Mouse (Mus musculus): ENCODE results near the gene Lysmd1. TPM values are rescaled to one million over a fixed set of nuclear protein-coding genes. Genes with fewer than 3 reads are reported as not detected.
"Not testable (repeated sequence)": the region's sequence is repeated elsewhere in the genome, so short reads cannot be mapped to it uniquely, and the experiment has no call there.

Lysmd1 gene
- polyA plus RNA-seq, 1 experiment from 2014 or later, result 10.9 TPM

DNA sequence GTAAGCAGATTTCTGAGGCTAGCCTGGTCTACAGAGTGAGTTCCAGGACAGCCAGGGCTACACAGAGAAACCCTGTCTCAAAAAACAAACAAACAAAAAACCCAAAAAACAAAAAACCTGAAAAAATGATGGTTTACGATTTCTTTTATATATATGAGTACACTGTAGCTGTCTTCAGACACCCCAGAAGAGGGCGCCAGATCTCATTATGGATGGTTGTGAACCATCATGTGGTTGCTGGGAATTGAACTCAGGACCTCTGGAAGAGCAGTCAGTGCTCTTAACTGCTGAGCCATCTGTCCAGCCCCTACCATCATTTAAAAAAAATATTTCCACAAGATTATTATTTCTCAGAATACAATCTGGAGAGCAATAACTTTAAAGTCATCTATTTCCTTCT lies 1.5 kb upstream of the Lysmd1 start:
- not testable (repeated sequence) for H3K36me3 ChIP-seq (ENCODE audit: control insufficient read depth, insufficient read depth, low read length); H3K4me2 ChIP-seq (replicated peaks; ENCODE audit: low read depth, low read length); H3K27me3 ChIP-seq (ENCODE audit: control insufficient read depth, insufficient read depth, low read length); H3K4me3 ChIP-seq (ENCODE audit: low read depth, low read length); H3K27ac ChIP-seq (ENCODE audit: low read length); ATAC-seq (ENCODE audit: insufficient number of reproducible peaks, insufficient read depth, low FRiP score, low read depth); H3K9ac ChIP-seq (replicated peaks; ENCODE audit: low read depth, low read length); H3K9me3 ChIP-seq (ENCODE audit: control insufficient read depth, low read depth, low read length)
- 91% methylated on average over 2 of the region's 2 CpGs for WGBS
- 0 out of 2 replicates have a peak, but pooled peaks cover 11% of the 10 kb centered on the region for H3K4me1 ChIP-seq (ENCODE audit: control insufficient read depth, insufficient read depth, low read length)

DNA sequence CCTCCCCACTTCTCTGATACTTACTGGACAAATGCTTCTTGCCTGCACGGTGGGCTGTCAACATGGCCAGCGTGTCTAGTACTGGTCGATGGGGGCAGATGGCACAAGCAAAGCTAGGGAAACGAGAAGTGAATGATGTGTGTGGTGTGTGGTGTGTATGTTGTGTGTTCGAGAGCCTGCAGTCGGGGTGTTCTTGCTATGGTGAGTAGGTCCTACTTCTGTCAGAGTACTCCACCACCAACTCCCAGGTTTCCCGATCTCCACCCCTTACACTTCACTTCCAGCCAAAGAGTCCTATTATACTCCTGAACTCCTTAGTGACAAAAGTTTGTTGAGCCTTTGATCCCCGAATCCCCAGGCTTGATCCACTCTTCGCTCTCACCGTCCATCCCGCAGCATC lies 712 bp upstream of the Lysmd1 start:
- 0 out of 2 replicates have a peak, but pooled peaks cover 11% of the 10 kb centered on the region for H3K4me1 ChIP-seq (ENCODE audit: control insufficient read depth, insufficient read depth, low read length)
- no peaks in the 10 kb centered on the region for H3K27me3 ChIP-seq (ENCODE audit: control insufficient read depth, insufficient read depth, low read length)
- no peak overlapping the region for H3K27ac ChIP-seq (ENCODE audit: low read length)
- no peaks in the 10 kb centered on the region for H3K9me3 ChIP-seq (ENCODE audit: control insufficient read depth, low read depth, low read length)
- peaks cover 3% of the 10 kb centered on the region; the same call in 1 of the 2 replicates for H3K36me3 ChIP-seq (ENCODE audit: control insufficient read depth, insufficient read depth, low read length)
- ATAC-seq (ENCODE audit: insufficient number of reproducible peaks, insufficient read depth, low FRiP score, low read depth), result no peak
- WGBS, result 51% methylated on average over 11 of the region's 11 CpGs
- H3K9ac ChIP-seq (replicated peaks; ENCODE audit: low read depth, low read length), result peak overlapping the region; percentile 45; the same call in 1 of the 2 replicates
- peak overlapping the region; percentile 44 for H3K4me3 ChIP-seq (ENCODE audit: low read depth, low read length)
- H3K4me2 ChIP-seq (replicated peaks; ENCODE audit: low read depth, low read length), result peak overlapping the region; percentile 53

DNA sequence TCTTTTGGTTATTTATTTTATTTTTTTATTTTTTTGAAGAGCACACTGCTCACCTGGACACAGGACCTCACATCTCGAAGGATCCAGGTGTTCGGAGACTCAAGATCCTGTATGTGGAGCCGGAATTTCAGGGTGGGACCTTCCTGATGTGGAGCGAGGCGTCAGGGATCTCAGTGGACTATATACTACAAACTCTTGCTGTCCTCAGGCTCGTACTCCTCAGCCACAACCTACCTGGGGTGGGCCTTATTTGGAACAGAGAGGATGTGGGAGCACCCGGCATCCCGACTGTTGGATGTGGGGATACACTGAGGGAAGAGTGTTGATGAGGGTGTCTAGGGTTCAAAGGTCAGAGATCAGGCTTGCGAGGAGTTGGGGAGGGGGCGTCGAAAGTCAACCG lies 245 bp downstream of the Lysmd1 start:
- peak overlapping the region; percentile 44 for H3K4me3 ChIP-seq (ENCODE audit: low read depth, low read length)
- not testable (repeated sequence) for H3K4me2 ChIP-seq (replicated peaks; ENCODE audit: low read depth, low read length); H3K9me3 ChIP-seq (ENCODE audit: control insufficient read depth, low read depth, low read length); H3K9ac ChIP-seq (replicated peaks; ENCODE audit: low read depth, low read length); H3K27ac ChIP-seq (ENCODE audit: low read length); H3K36me3 ChIP-seq (ENCODE audit: control insufficient read depth, insufficient read depth, low read length); H3K27me3 ChIP-seq (ENCODE audit: control insufficient read depth, insufficient read depth, low read length)
- 0 out of 2 replicates have a peak, but pooled peaks cover 11% of the 10 kb centered on the region for H3K4me1 ChIP-seq (ENCODE audit: control insufficient read depth, insufficient read depth, low read length)
- ATAC-seq (ENCODE audit: insufficient number of reproducible peaks, insufficient read depth, low FRiP score, low read depth), result peak; percentile 51; the same call in 1 of the 2 replicates
- WGBS, result no CpG with 5 or more reads among the region's 12 CpGs

DNA sequence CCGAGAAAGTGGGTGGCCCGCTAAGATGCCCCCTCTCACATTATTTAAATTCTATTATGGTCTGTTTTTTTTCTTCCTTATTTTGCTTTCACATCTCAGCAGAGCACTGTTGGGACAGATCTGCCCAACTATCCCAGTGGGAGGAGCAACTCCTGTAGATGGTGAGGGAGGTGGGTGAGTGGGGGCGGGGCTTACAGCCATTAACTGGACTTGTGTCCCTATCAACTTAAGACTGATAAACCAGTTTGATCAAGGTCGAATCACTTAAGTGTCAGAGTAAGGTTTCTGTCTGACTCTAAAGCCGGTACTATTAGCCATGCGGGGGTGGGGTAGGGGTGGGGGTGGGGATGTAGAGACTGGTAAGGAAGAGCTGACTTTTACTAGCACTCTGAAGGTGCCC lies 1.1 kb downstream of the Lysmd1 start:
- peak overlapping the region; percentile 53 for H3K4me2 ChIP-seq (replicated peaks; ENCODE audit: low read depth, low read length)
- H3K27me3 ChIP-seq (ENCODE audit: control insufficient read depth, insufficient read depth, low read length), result no peaks in the 10 kb centered on the region
- peak overlapping the region; percentile 32 for H3K4me3 ChIP-seq (ENCODE audit: low read depth, low read length)
- H3K36me3 ChIP-seq (ENCODE audit: control insufficient read depth, insufficient read depth, low read length), result peaks cover 9% of the 10 kb centered on the region; the same call in 1 of the 2 replicates
- H3K4me1 ChIP-seq (ENCODE audit: control insufficient read depth, insufficient read depth, low read length), result 0 out of 2 replicates have a peak, but pooled peaks cover 11% of the 10 kb centered on the region
- 14% methylated on average over 6 of the region's 6 CpGs for WGBS
- H3K9me3 ChIP-seq (ENCODE audit: control insufficient read depth, low read depth, low read length), result no peaks in the 10 kb centered on the region
- ATAC-seq (ENCODE audit: insufficient number of reproducible peaks, insufficient read depth, low FRiP score, low read depth), result peak; percentile 44
- H3K27ac ChIP-seq (ENCODE audit: low read length), result no peak overlapping the region
- H3K9ac ChIP-seq (replicated peaks; ENCODE audit: low read depth, low read length), result 0 out of 2 replicates have a peak overlapping the region, but pooled peaks have one; percentile 21

DNA sequence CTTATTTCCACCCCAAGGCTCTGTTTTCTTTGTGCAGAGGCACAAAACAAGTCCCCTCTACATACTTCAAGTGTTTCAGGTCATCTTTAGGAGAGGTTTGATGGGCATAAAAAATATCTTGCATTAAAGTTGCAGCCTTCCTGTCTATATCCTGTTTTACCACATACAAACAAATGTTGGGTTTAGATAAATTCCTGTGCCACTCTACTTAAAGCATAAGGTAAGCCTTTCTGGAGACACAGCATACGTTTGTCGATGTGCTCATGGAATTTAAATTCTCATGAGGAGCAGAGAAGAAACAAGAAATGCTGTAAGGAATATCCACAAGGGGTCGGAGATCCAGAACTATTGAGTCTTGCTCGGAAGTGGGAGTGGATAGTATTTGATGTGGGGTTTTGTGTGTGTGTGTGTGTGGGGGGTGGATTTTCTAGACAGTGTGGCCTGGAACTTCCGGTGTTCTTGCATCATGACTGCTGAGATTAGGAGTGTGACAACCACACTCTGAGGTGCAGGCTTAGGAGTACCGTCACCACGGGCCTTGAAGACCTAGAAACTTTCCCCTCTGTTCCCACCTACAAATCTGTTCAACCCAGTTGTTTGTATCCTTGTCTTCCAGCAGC lies 1.7 kb downstream of the Lysmd1 start:
- Histone ChIP-seq H3K4me1 (ENCODE audit: control insufficient read depth, insufficient read depth, low read length) (0 out of 2 replicates have a peak, but pooled peaks cover 11% of the 10 kb centered on the region), H3K4me2 (replicated peaks; ENCODE audit: low read depth, low read length) (peak overlapping the region; percentile 53), H3K9ac (replicated peaks; ENCODE audit: low read depth, low read length) (no peak overlapping the region), H3K27ac (ENCODE audit: low read length) (no peak overlapping the region), H3K36me3 (ENCODE audit: control insufficient read depth, insufficient read depth, low read length) (peaks cover 9% of the 10 kb centered on the region; the same call in 1 of the 2 replicates), H3K27me3 (ENCODE audit: control insufficient read depth, insufficient read depth, low read length) (no peaks in the 10 kb centered on the region), H3K4me3 (ENCODE audit: low read depth, low read length) (no peak overlapping the region), H3K9me3 (ENCODE audit: control insufficient read depth, low read depth, low read length) (no peaks in the 10 kb centered on the region)
- ATAC-seq (ENCODE audit: insufficient number of reproducible peaks, insufficient read depth, low FRiP score, low read depth), result no peak
- WGBS, result 79% methylated on average over 7 of the region's 7 CpGs

DNA sequence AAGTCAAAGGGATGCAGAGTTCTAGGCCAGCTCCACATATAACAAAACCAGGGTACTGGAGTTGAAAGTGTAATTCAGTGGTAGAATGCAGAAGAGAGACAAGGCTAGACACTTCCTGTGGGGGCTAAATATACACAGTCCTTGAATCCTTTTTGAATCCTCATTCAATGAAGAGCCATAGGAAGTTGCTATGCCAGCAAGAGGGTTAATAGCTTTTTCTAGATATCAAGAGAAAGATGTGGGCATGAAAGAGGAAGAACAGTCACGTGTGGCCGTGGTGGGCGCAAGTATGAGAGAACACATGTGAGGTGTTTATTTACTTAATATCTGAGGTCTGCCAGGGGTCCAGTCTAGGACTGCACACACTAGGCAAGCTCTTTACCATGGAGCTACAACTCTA lies 2.4 kb downstream of the Lysmd1 start:
- Histone ChIP-seq H3K27me3 (ENCODE audit: control insufficient read depth, insufficient read depth, low read length) (no peaks in the 10 kb centered on the region), H3K27ac (ENCODE audit: low read length) (no peak overlapping the region), H3K9me3 (ENCODE audit: control insufficient read depth, low read depth, low read length) (no peaks in the 10 kb centered on the region), H3K9ac (replicated peaks; ENCODE audit: low read depth, low read length) (no peak overlapping the region), H3K36me3 (ENCODE audit: control insufficient read depth, insufficient read depth, low read length) (peaks cover 9% of the 10 kb centered on the region; the same call in 1 of the 2 replicates), H3K4me3 (ENCODE audit: low read depth, low read length) (no peak overlapping the region), H3K4me2 (replicated peaks; ENCODE audit: low read depth, low read length) (no peak overlapping the region), H3K4me1 (ENCODE audit: control insufficient read depth, insufficient read depth, low read length) (0 out of 2 replicates have a peak, but pooled peaks cover 11% of the 10 kb centered on the region)
- ATAC-seq (ENCODE audit: insufficient number of reproducible peaks, insufficient read depth, low FRiP score, low read depth), result no peak
- WGBS, result 91% methylated on average over 3 of the region's 3 CpGs

DNA sequence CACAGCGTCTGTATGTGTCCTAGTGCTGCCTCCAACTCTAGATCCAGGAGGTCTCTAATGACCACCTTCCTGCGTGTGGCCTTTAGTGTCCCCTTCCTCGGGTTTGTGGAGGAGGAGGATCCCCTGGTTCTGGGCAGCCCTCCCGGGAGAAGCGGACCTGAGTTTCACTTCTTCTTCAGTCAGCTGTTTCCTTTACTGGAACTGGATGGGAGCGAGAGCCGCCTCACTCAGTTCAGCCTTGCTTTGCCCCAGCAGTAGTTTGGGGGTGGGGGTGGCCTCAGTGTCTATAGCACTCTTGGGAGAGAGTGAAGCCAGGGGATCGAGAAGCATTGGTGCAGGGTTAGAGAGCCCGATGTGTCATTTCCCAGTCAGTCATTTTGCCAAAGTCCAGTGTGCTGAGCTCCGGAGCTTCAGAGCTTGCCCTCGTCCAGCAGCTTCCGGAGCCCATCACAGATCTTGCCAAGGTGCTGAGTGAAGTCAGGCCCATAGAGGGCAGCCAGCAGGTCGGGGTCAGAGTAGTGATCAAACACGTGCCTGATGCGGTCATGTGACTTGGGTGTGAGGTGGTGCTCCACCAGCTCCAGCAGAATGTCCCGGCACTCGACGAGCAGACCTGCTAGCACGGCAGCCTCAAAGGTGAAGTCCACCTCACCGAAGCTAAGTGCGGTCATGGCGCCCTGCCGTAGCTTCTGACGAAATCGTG lies 5.8 kb downstream of the Lysmd1 start:
- H3K4me2 ChIP-seq (replicated peaks; ENCODE audit: low read depth, low read length), result no peak overlapping the region

DNA sequence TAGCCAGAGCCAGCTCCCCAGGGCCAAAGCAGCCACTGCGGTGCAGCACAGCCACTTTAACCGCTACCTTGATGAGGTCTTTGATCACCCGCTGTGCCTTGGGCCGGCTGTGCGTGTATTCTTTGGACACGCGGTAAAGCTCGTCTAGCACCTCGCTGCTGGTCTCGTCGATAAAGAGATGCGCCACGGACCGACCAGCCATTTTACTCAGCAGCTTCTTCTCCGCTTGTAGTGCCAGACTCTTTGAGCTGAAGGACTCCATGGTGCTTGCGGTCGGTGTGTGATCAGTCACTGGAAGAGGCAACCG lies 6.4 kb downstream of the Lysmd1 start:
- no peak for ATAC-seq (ENCODE audit: insufficient number of reproducible peaks, insufficient read depth, low FRiP score, low read depth)
- no peak overlapping the region for H3K4me2 ChIP-seq (replicated peaks; ENCODE audit: low read depth, low read length)
- no peaks in the 10 kb centered on the region for H3K27me3 ChIP-seq (ENCODE audit: control insufficient read depth, insufficient read depth, low read length)

More for the DNA sequence above, 5.8 kb downstream of the Lysmd1 start:
- Histone ChIP-seq H3K9ac (replicated peaks; ENCODE audit: low read depth, low read length) (no peak overlapping the region), H3K36me3 (ENCODE audit: control insufficient read depth, insufficient read depth, low read length) (peaks cover 5% of the 10 kb centered on the region; the same call in 1 of the 2 replicates), H3K9me3 (ENCODE audit: control insufficient read depth, low read depth, low read length) (no peaks in the 10 kb centered on the region), H3K27me3 (ENCODE audit: control insufficient read depth, insufficient read depth, low read length) (no peaks in the 10 kb centered on the region), H3K27ac (ENCODE audit: low read length) (no peak overlapping the region), H3K4me3 (ENCODE audit: low read depth, low read length) (no peak overlapping the region), H3K4me1 (ENCODE audit: control insufficient read depth, insufficient read depth, low read length) (0 out of 2 replicates have a peak, but pooled peaks cover 8% of the 10 kb centered on the region)
- no peak for ATAC-seq (ENCODE audit: insufficient number of reproducible peaks, insufficient read depth, low FRiP score, low read depth)
- 70% methylated on average over 25 of the region's 25 CpGs for WGBS

More for the DNA sequence above, 6.4 kb downstream of the Lysmd1 start:
- H3K27ac ChIP-seq (ENCODE audit: low read length), result no peak overlapping the region
- H3K9ac ChIP-seq (replicated peaks; ENCODE audit: low read depth, low read length), result no peak overlapping the region
- H3K9me3 ChIP-seq (ENCODE audit: control insufficient read depth, low read depth, low read length), result no peaks in the 10 kb centered on the region
- H3K36me3 ChIP-seq (ENCODE audit: control insufficient read depth, insufficient read depth, low read length), result peaks cover 5% of the 10 kb centered on the region; the same call in 1 of the 2 replicates
- 0 out of 2 replicates have a peak, but pooled peaks cover 3% of the 10 kb centered on the region for H3K4me1 ChIP-seq (ENCODE audit: control insufficient read depth, insufficient read depth, low read length)
- no peak overlapping the region for H3K4me3 ChIP-seq (ENCODE audit: low read depth, low read length)
- WGBS, result 68% methylated on average over 18 of the region's 18 CpGs

Measured in stomach, embryonic 14.5 days (tissue).